Mouse (Mus musculus) embryonic fibroblast, embryonic 13.5 days (primary cell): ENCODE data around the gene Tpd52l1.

ENCODE experiments used
- CTCF ChIP-seq: IDR thresholded peaks from 2 replicates; pipeline ENCODE4 v1.5.1; 2011; ENCODE audit warnings: mild to moderate bottlenecking, control low read depth, low read length, moderate library complexity, borderline replicate concordance; ENCODE audit not compliant: insufficient read depth
- POLR2A ChIP-seq: IDR thresholded peaks from 2 replicates; pipeline ENCODE4 v1.6.1; 2011; ENCODE audit warnings: low read depth, mild to moderate bottlenecking, control low read depth, low read length, moderate library complexity

DNA sequence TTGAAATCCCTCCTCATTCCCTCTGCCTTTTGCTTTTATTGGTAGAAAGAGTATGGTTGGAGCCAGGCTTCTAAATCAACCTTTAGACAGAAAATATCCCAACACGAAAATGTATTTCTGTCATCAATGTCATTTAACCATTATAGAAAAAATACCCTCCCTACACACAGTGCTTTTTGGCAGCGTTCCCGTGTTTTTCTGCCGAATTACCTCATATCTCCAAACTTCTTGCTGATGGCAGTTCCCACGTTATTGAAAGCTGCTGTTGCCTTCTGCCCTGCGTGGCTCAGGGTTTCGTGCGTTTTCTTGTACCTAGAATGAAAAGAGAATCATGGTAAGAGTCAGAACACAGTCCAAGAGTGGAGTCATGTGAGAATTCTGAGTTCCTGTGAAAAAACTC is 99.4 kb downstream of the Tpd52l1 start:
- TF ChIP-seq CTCF (no peak), POLR2A (no peak)
